16 mouse cellular contexts compared by ENCODE assay signal in the genomic region with DNA sequence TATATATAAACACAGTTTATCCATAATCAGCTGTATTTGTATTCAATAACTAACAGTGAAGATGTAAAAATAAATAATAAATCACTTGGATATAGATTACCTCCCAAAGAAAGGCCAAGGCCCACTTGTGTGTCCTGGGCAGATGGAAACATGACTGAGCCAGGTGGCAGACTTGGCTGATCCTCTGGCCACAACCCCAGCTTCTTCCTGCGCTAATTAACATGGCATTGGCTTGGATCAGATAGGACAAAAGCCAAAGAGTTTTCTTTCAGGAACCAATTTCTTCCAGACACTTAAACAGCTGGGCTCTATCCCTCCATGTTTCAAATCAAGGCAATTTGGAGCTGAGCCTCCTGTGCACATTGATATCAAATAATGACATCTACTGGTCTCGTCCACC.
DNase-seq lines count a peak whose midpoint lies in the region.
"Had no signal": no experiment of that assay in that cellular context is flagged by ENCODE, and none has a peak within 500 bp of the region (broad histone marks: within the 10 kb centered on the region; RNA-seq: fewer than 3 reads in every experiment).

No protein-coding gene starts in this region.

- peak; percentile 27 for DNase-seq in cerebellum, adult 11-12 months
- DNase-seq in cerebellum, postnatal 4 days (ENCODE audit: low spot score in 2 of 2) = no peak
- DNase-seq in brain, adult 2 months (ENCODE audit: low read depth, low spot score) = peak; percentile 58
- DNase-seq in cerebellum, adult 8-10 months = peak; percentile 16
- peak; percentile 53 to 68 for DNase-seq in cerebellum, postnatal 25 days
- no peak for DNase-seq in Muller cell, postnatal 12 days (ENCODE audit: inconsistent ontology term)
- DNase-seq in lung, adult 18-20 months = no peak
- DNase-seq: adrenal gland, postnatal 10 days; gastrocnemius, adult 2 months; heart, adult 2 months; heart, postnatal 4 days; kidney, adult 11 months; lung, adult 2 months; lung, postnatal 10 days; retina, postnatal 1 day; right cerebral cortex, postnatal 14 days had no signal

Comparison
In these comparisons a context has a peak if more than half of its experiments do, and no peak if none do; other contexts are left out.
1. DNase-seq: peak in cerebellum, adult 11-12 months (single experiment), brain, adult 2 months (single experiment), cerebellum, adult 8-10 months (single experiment) and cerebellum, postnatal 25 days (2 of 2); none in cerebellum, postnatal 4 days (0 of 2), Muller cell, postnatal 12 days (single experiment) and lung, adult 18-20 months (0 of 2).